Mouse (Mus musculus) liver, embryonic 11.5 days (tissue): Measurements from ENCODE around the gene Il27ra. TPM values are rescaled to one million over a fixed set of nuclear protein-coding genes. Genes with fewer than 3 reads are reported as not detected.

ENCODE experiments used
- ATAC-seq: fragments of 200-750 bp; cut with Nextera tagmentation; replicated peaks from 2 replicates; pipeline ENCODE4 v1.8.0; 2017; ENCODE audit warnings: moderate number of reproducible peaks, mild to moderate bottlenecking, moderate TSS enrichment, moderate library complexity; ENCODE audit not compliant: low FRiP score
- DNase-seq: peaks from one replicate; pipeline ENCODE4 v3.0.0-alpha.2; 2017; ENCODE audit warnings: low spot score
- H3K27ac ChIP-seq: fragments of 300-500 bp; sonication (generic); 2 replicates; pipeline ENCODE4 v1.5.1; 2014; ENCODE audit warnings: mild to moderate bottlenecking, low read depth, low read length, control low read depth
- H3K27me3 ChIP-seq: fragments of 300-500 bp; sonication (generic); replicated peaks from 2 replicates; pipeline ENCODE4 v1.6.1; 2014; ENCODE audit warnings: low read length, mixed read lengths; ENCODE audit not compliant: control insufficient read depth, insufficient read depth
- H3K36me3 ChIP-seq: fragments of 300-500 bp; sonication (generic); 2 replicates; pipeline ENCODE4 v1.6.1; 2014; ENCODE audit warnings: mild to moderate bottlenecking, low read length, moderate library complexity, mixed read lengths; ENCODE audit not compliant: control insufficient read depth, insufficient read depth
- H3K4me1 ChIP-seq: fragments of 300-500 bp; sonication (generic); replicated peaks from 2 replicates; pipeline ENCODE4 v1.6.1; 2014; ENCODE audit warnings: low read length, mixed read lengths; ENCODE audit not compliant: control insufficient read depth, insufficient read depth
- H3K4me2 ChIP-seq: fragments of 300-500 bp; sonication (generic); 2 replicates; pipeline ENCODE4 v1.6.1; 2014; ENCODE audit warnings: mild to moderate bottlenecking, control low read depth, moderate library complexity
- H3K4me3 ChIP-seq: fragments of 300-500 bp; sonication (generic); 2 replicates; pipeline ENCODE4 v1.5.1; 2014; ENCODE audit warnings: low read depth, low read length, control low read depth
- H3K9ac ChIP-seq: fragments of 300-500 bp; sonication (generic); 2 replicates; pipeline ENCODE4 v1.6.1; 2014; ENCODE audit warnings: low read depth, low read length, control low read depth
- H3K9me3 ChIP-seq: fragments of 300-500 bp; sonication (generic); 2 replicates; pipeline ENCODE4 v1.6.1; 2016; ENCODE audit warnings: low read length, inconsistent platforms, mixed read lengths; ENCODE audit not compliant: control insufficient read depth
- WGBS: fragments of 180-500 bp; shearing (Covaris S2); extraction: QIAGEN DNeasy Blood & Tissue Kit; methylation state at CpG from one replicate; pipeline ENCODE4 v1.1.7; 2014; 5-methylcytosine and 5-hydroxymethylcytosine counted together
- polyA plus RNA-seq: library from polyadenylated mRNA; unstranded; fragments of >200 nt; fragmentation: Nextera tagmentation; extraction: Ambion mirVana; gene quantifications from 2 replicates; pipeline ENCODE4 v1.2.1, GENCODE M21; 2014

The Il27ra gene
- polyA plus RNA-seq, 1 experiment from 2014 or later = 3.1 TPM

DNA sequence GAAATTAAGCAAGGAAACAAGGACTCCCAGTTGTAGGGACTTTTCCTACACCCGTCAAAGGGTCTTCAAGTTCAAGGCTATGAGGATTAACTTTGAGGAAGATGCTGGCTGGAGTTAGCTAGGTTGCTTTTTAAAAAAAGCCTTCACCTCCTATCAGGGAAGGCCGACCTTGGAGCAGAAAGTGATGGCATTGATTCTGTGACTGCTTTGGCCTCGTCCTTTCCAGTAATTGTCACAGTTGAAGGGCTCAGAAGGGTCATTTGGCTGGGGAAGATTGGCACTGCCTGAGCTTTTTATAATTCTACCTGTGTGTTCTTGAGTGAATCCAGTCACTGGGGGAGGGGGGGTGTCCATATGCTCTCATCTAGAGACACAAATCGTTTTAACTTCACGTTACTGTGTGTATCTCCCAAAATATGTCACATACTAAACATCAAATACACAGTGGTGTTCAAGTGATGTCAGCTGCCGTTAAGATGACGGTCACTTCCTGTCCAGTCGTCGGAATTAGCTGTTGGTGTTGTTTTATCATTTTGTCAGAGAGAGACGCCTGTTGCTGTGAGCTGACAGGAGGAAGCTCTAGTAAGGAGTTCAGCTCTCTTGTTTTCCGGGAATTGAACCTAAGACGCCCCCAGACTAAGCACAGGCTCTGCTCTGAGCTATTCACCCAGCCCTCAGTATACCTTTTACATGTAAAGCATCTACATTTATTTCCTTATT is 26.1 kb upstream of the Il27ra start:
- WGBS = 50% methylated on average over 12 of the region's 12 CpGs
- no peak for DNase-seq
- Histone ChIP-seq H3K4me2 (peak overlapping the region; percentile 66), H3K36me3 (no peaks in the 10 kb centered on the region), H3K27me3 (no peaks in the 10 kb centered on the region), H3K9ac (no peak overlapping the region), H3K27ac (0 out of 2 replicates have a peak overlapping the region, but pooled peaks have one; percentile 19), H3K4me1 (peaks cover 29% of the 10 kb centered on the region), H3K4me3 (no peak overlapping the region), H3K9me3 (no peaks in the 10 kb centered on the region)
- ATAC-seq = no peak

DNA sequence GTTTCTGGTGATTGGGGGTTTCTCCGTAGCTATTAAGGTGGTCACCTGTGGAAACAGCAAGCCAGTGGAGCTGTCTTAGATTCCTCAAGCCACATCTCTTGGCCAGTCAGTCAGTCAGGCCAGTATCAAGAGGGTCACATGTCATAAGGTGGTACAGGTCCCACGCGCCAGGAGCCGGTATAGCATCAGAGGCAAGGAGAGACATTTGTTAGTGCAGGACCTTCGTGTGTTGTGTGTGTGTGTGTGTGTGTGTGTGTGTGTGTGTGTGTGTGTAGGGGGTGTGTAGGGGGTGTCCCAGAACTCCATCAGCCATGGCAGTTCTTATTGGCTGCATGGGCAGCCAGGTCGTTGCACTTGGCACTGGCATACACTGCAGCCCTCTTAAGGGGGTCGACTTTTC is 25.5 kb upstream of the Il27ra start:
- Histone ChIP-seq H3K4me2 (peak overlapping the region; percentile 66), H3K9me3 (no peaks in the 10 kb centered on the region), H3K27ac (0 out of 2 replicates have a peak overlapping the region, but pooled peaks have one; percentile 19), H3K9ac (0 out of 2 replicates have a peak overlapping the region, but pooled peaks have one; percentile 38), H3K4me3 (peak overlapping the region; percentile 94), H3K27me3 (no peaks in the 10 kb centered on the region), H3K36me3 (no peaks in the 10 kb centered on the region), H3K4me1 (peaks cover 29% of the 10 kb centered on the region)
- DNase-seq = no peak
- no peak for ATAC-seq
- WGBS = 80% methylated on average over 7 of the region's 7 CpGs

DNA sequence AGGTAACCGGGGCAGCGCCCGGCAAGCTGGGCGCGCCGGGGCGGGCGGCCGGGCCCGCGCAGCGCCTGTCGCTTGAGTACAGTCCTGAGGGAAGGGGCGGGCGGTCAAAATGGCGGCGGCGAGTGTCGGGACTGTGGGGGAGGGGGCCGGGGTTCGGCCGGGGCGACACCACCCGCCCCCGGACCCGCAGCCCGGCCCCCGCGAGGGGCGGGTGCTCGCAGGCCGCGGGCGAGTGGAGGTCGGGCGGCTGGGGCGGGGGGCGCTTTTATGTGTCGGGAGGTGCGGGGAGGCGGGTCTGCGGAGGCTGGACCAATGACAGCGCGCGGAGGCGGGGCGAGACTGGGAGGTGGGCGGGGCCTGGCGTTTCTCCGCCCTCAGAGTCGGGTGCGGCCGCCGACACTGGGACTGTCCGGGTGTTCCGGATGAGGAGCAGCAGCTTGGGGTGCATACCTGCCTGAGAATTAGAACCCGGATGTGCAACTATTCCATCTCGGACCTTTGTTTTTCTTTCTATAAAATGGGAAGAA is 24.7 kb upstream of the Il27ra start:
- peak; percentile 99 for DNase-seq
- Histone ChIP-seq H3K27me3 (no peaks in the 10 kb centered on the region), H3K9me3 (no peaks in the 10 kb centered on the region), H3K4me1 (peaks cover 29% of the 10 kb centered on the region), H3K4me3 (peak overlapping the region; percentile 94), H3K27ac (peak overlapping the region; percentile 99), H3K9ac (peak overlapping the region; percentile 92), H3K4me2 (peak overlapping the region; percentile 66), H3K36me3 (no peaks in the 10 kb centered on the region)
- under 1% methylated on average over 50 of the region's 58 CpGs for WGBS
- peak; percentile 69 for ATAC-seq

DNA sequence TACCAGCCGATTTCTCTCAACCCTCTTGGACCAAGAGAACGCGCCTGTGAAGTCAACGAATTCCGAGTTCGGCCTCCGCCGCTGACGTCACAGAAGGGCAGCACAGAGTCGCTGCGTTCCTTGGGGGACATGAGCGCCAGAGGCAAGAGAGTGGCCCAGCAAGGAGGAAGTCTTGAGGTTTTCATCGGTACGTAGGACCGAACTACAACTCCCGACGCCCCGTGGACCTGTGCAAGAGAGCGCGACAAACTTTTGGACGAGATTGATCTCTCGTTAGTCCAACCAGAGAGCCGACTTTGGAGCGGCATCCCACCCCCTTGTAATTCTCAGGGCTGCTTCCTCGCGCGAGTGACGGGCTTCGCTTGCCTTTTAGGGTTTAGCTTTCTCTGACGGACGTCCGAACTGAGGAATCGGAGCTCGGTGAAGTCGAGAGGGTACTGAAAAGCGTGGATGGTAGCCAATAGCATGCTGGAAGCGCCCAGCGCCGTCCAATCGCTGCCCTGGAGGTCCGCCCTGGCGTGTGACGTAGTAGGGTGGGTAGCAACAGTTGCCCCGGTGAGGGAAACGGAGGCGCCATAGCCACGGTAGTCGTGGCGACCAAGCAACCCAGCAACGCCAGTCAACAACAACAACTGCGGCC is 24.0 kb upstream of the Il27ra start, which contains the start of gene Rfx1:
TSS of gene Rfx1 (plus strand) at position 544 of the 640 bp plus-strand sequence.
- WGBS = under 1% methylated on average over 51 of the region's 51 CpGs
- peaks cover 29% of the 10 kb centered on the region for H3K4me1 ChIP-seq
- ATAC-seq = peak; percentile 97

DNA sequence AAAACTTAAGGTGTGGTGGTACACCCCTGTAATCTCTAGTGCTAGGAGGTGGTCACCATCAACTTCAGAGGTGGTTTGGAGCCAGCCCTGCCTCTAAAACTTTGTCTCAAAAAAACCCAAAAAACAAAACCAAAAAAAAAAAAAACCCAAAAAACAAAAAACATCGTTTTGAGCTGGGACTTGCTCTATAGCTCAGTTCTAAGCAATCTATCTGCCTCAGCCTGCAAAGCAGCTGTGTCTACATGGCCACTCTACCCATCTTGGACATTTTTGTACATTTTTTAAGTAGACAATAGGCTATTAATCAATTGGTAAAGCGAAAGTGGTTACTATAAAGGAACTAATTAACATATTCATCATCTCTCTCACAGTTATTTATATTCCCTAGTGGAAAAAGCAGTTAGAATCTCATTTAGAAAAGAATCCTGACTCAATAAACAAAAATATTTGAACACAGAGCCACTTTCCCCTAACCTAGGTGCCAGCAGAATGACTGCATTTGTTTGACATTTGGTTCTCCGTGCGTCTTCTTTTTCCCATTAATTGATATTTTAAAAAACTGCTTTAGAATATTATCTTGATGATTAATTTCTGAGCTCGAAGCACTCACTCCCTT is 23.2 kb upstream of the Il27ra start:
- Histone ChIP-seq H3K9ac (peak overlapping the region; percentile 78), H3K4me1 (peaks cover 30% of the 10 kb centered on the region), H3K36me3 (no peaks in the 10 kb centered on the region), H3K4me3 (peak overlapping the region; percentile 94), H3K27me3 (no peaks in the 10 kb centered on the region), H3K9me3 (no peaks in the 10 kb centered on the region), H3K4me2 (peak overlapping the region; percentile 90), H3K27ac (peak overlapping the region; percentile 99)
- ATAC-seq (no peak), DNase-seq (no peak)
- 24% methylated on average over 5 of the region's 5 CpGs for WGBS

More for the DNA sequence above, 24.0 kb upstream of the Il27ra start, which contains the start of gene Rfx1:
- Histone ChIP-seq H3K4me3 (peak within 1 kb of the TSS; percentile 94), H3K27me3 (no peaks in the 10 kb centered on the region), H3K9me3 (no peaks in the 10 kb centered on the region), H3K36me3 (no peaks in the 10 kb centered on the region), H3K27ac (peak within 1 kb of the TSS; percentile 99), H3K9ac (peak within 1 kb of the TSS; percentile 92), H3K4me2 (peak within 1 kb of the TSS; percentile 90)
- peak; percentile 96 for DNase-seq

- Histone ChIP-seq H3K4me2 (peak within 1 kb of the TSS; percentile 90), H3K9ac (peak within 1 kb of the TSS; percentile 78), H3K36me3 (no peaks in the 10 kb centered on the region), H3K27ac (peak within 1 kb of the TSS; percentile 99), H3K27me3 (no peaks in the 10 kb centered on the region), H3K4me1 (peaks cover 34% of the 10 kb centered on the region), H3K9me3 (no peaks in the 10 kb centered on the region), H3K4me3 (peak within 1 kb of the TSS; percentile 94)
- ATAC-seq = no peak
- no peak for DNase-seq
- WGBS = 88% methylated on average over 1 of the region's 1 CpGs
Observed at GRCm38 (mm10) chr8:84065037-84065436, 22.6 kb upstream of the Il27ra start, which contains the start of gene Gm10643. Gene Gm10643, minus strand, starts transcription at chr8:84065137.

DNA sequence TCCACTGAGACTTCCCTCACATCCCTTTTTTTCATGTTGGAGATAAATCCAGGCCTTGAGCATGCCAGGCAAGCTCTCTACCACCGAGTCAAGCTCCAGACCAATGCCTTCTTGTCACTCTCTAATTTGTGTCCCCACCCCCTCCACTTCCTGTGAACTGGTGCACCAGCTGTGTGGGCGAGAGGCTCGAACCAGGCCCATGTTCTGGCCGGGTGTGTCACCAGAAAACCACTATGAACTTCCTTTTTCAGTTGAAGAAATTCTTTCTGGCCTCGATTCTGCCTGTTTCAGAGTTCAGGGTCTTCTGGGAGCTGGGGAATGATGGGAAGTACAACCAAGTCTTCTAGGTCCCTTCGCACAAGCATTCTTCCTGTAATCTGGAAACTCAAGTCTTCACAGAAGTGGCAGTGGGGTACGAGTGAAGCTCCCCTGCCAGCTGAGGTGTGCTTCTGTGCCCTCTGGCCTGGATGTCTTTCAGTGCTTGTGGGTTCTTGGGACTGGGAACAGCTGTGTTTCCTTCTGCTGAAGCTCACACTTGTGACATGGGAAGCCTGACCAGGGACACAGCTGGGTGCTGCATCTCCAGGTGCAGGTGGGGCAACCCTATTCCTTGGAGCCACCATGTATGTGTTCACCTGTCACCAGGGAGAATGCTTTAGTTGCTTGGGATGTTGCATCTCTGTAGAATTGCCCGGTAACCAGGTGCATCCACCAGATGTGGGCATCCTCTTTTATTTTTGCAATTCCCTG is 21.6 kb upstream of the Il27ra start:
- H3K4me1 ChIP-seq = peaks cover 28% of the 10 kb centered on the region
- ATAC-seq (no peak), DNase-seq (no peak)
- H3K4me3 ChIP-seq = no peak overlapping the region
- no peak overlapping the region for H3K4me2 ChIP-seq
- H3K9ac ChIP-seq = no peak overlapping the region
- 48% methylated on average over 8 of the region's 8 CpGs for WGBS
- no peaks in the 10 kb centered on the region for H3K9me3 ChIP-seq
- no peaks in the 10 kb centered on the region for H3K27me3 ChIP-seq
- H3K36me3 ChIP-seq = no peaks in the 10 kb centered on the region
- peak overlapping the region; percentile 21; the same call in 1 of the 2 replicates for H3K27ac ChIP-seq

GRCm38 (mm10) chr8:84060245-84060644 is 17.9 kb upstream of the Il27ra start:
- H3K9me3 ChIP-seq = no peaks in the 10 kb centered on the region
- peaks cover 13% of the 10 kb centered on the region for H3K4me1 ChIP-seq
- no peak overlapping the region for H3K9ac ChIP-seq
- ATAC-seq (peak; percentile 75), DNase-seq (no peak)
- no peak overlapping the region for H3K4me3 ChIP-seq
- H3K27ac ChIP-seq = no peak overlapping the region
- H3K36me3 ChIP-seq = no peaks in the 10 kb centered on the region
- H3K27me3 ChIP-seq = no peaks in the 10 kb centered on the region
- 51% methylated on average over 2 of the region's 2 CpGs for WGBS
- no peak overlapping the region for H3K4me2 ChIP-seq
